Mouse (Mus musculus) kidney, adult 2 months (tissue): ENCODE measurements at regions not wholly inside any gene's neighbourhood (a gene's known extent, or its start where the extent isn't known, plus 50 kb on each side); places are given as distances from the start of the nearest gene placed in this dataset.

Experiments used
- DNase-seq: peaks from one replicate; pipeline ENCODE4 v3.0.0; 2021
- H3K27ac ChIP-seq: fragments of 200-500 bp; 2 replicates; pipeline ENCODE4 v1.5.1; 2012; ENCODE audit warnings: low read depth, low read length, control low read depth, inconsistent platforms; ENCODE audit not compliant: insufficient read depth
- H3K27me3 ChIP-seq: fragments of 200-500 bp; replicated peaks from 2 replicates; pipeline ENCODE4 v1.6.1; 2012; ENCODE audit warnings: mild to moderate bottlenecking, moderate library complexity, low read length, inconsistent platforms; ENCODE audit not compliant: control insufficient read depth, insufficient read depth
- H3K36me3 ChIP-seq: fragments of 200-500 bp; 2 replicates; pipeline ENCODE4 v1.6.1; 2012; ENCODE audit warnings: mild to moderate bottlenecking, moderate library complexity, low read length, inconsistent platforms; ENCODE audit not compliant: control insufficient read depth, insufficient read depth
- H3K4me1 ChIP-seq: fragments of 200-500 bp; 2 replicates; pipeline ENCODE4 v1.6.1; 2011; ENCODE audit warnings: low read length; ENCODE audit not compliant: control insufficient read depth, insufficient read depth
- H3K4me3 ChIP-seq: fragments of 200-500 bp; 2 replicates; pipeline ENCODE4 v1.5.1; 2011; ENCODE audit warnings: mild to moderate bottlenecking, low read depth, low read length, control low read depth; ENCODE audit not compliant: insufficient read depth
- CTCF ChIP-seq: fragments of 200-500 bp; conservative IDR thresholded peaks from 2 replicates; pipeline ENCODE4 v1.5.1; 2011; ENCODE audit warnings: low read depth, mild to moderate bottlenecking, control low read depth, low read length, moderate library complexity, mixed read lengths; ENCODE audit not compliant: insufficient read depth, insufficient read length
- POLR2A ChIP-seq: fragments of 200-500 bp; IDR thresholded peaks from one replicate; pipeline ENCODE4 v1.6.1; 2011; ENCODE audit warnings: low read depth, low read length, control low read depth
- WGBS: fragments of 180-500 bp; shearing (Covaris S2); methylation state at CpG from one replicate; pipeline ENCODE4 v1.1.7; 2018; 5-methylcytosine and 5-hydroxymethylcytosine counted together

DNA sequence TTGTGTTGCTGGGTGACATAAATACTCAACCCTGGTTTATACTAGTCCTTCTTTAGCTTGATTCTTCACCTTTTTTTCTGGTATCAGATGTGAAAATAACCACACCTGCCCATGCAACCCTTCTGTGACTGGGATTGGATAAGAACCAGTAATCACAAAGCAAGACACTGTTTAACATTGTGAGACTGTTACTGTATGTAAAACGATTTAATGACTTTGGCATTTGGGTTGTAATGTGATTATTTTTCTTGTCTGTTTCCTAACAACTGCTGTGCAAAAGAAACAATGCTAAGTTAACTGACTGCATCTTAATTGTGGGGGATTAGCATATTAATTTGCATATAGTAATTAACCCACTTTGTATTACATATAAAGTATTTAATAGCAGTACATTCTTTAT, 240.3 kb upstream of the Spag17 start:
- TF ChIP-seq CTCF (no peak), POLR2A (no peak)
- WGBS, result 74% methylated on average over 1 of the region's 1 CpGs

DNA sequence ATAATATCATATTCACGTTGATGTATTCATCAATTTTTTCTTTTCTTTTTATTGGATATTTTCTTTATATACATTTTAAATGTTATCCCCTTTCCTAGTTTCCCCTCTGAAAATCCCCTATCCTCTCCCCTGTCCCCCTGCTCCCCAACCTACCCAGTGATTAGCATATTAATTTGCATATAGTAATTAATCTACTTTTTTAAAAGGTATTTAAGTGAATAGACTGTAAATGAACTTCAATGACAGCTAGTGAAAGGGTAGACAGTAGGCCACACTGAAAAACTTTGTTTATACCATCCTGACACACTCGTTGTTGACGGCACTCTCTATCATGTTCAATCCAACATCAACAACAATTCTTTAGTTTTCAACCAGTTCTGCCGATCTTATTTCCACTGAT, 239.9 kb upstream of the Spag17 start:
- Histone ChIP-seq H3K27me3 (no peaks in the 10 kb centered on the region), H3K27ac (no peak overlapping the region), H3K4me1 (no peaks in the 10 kb centered on the region), H3K4me3 (no peak overlapping the region), H3K36me3 (no peaks in the 10 kb centered on the region)
- no peak for TF ChIP-seq CTCF
- TF ChIP-seq POLR2A, result no peak
- no peak for DNase-seq
- 88% methylated on average over 4 of the region's 4 CpGs for WGBS

More for the DNA sequence above, 240.3 kb upstream of the Spag17 start:
- DNase-seq, result no peak
- H3K4me1 ChIP-seq, result no peaks in the 10 kb centered on the region
- no peaks in the 10 kb centered on the region for H3K27me3 ChIP-seq
- no peak overlapping the region for H3K4me3 ChIP-seq
- H3K27ac ChIP-seq, result no peak overlapping the region
- no peaks in the 10 kb centered on the region for H3K36me3 ChIP-seq

DNA sequence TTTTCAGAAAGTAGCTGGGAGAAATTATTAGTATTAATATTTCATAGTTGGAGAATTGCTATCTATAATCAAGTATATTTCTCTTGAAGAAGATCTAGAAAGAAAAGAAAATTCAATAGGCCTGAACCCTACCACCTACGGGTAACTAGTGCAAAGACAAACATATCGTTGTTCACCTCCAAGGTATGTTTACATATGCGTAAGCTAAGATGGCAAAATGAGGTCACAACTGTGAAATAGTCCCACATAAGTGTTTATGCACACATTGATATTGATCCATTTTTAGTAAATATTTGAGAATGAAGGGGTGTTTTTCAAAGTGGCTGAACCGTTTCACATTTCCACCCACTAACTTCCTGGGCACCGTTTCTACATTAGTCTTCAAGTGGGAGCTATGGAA, 227.6 kb upstream of the Spag17 start:
- H3K4me1 ChIP-seq, result no peaks in the 10 kb centered on the region
- TF ChIP-seq CTCF, result no peak
- H3K36me3 ChIP-seq, result no peaks in the 10 kb centered on the region
- no peak overlapping the region for H3K4me3 ChIP-seq
- 77% methylated on average over 5 of the region's 5 CpGs for WGBS
- DNase-seq, result no peak
- H3K27ac ChIP-seq, result no peak overlapping the region
- no peaks in the 10 kb centered on the region for H3K27me3 ChIP-seq

DNA sequence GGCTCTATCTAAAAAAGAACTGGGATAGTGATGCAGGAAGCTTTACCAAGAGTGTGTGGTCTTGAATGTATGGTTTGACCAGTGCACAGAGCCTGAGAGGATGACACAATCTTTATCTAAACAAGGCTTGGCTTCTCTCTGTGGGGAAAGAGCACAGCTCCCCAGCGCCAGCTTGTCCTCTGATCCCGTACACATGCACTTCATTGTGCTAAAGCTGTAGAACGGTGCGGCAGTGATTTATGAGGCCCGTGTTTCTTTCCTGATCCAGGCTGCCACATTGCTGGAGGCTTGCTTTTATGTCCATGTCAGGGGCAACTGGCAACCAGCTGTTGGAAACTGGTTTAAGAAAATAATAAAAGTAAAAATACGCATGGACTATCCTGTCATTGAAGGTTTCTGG, 221.4 kb upstream of the Spag17 start:
- no peak overlapping the region for H3K27ac ChIP-seq
- no peaks in the 10 kb centered on the region for H3K36me3 ChIP-seq
- H3K4me1 ChIP-seq, result no peaks in the 10 kb centered on the region
- DNase-seq, result no peak
- no peak overlapping the region for H3K4me3 ChIP-seq
- TF ChIP-seq POLR2A (no peak), CTCF (no peak)
- no peaks in the 10 kb centered on the region; the same call in 1 of the 2 replicates for H3K27me3 ChIP-seq
- WGBS, result 28% methylated on average over 6 of the region's 6 CpGs

DNA sequence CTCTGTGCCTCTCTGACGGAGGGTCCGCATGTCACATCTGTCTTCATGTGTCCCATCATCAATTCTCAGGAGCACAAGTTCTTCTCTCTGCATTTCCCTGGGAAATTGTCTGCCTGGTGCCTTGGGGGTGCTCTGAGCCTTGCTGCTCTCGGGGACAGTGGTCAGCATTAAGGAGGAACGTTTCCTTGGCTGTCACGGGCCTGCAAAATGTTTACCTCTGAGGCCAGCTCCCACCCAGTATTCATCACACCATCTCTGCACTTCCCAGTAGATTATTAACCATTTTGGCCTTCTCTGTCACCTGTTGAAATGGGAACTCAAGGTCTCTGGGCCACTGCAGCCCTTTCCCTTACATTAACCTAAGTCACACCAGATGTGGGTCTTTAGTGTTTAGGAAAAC, 219.8 kb upstream of the Spag17 start:
- TF ChIP-seq POLR2A, result no peak
- no peak for TF ChIP-seq CTCF
- no peaks in the 10 kb centered on the region for H3K4me1 ChIP-seq
- no peaks in the 10 kb centered on the region for H3K36me3 ChIP-seq
- no peaks in the 10 kb centered on the region; the same call in 1 of the 2 replicates for H3K27me3 ChIP-seq
- DNase-seq, result no peak
- no peak overlapping the region for H3K4me3 ChIP-seq
- no peak overlapping the region for H3K27ac ChIP-seq
- WGBS, result 45% methylated on average over 5 of the region's 5 CpGs

DNA sequence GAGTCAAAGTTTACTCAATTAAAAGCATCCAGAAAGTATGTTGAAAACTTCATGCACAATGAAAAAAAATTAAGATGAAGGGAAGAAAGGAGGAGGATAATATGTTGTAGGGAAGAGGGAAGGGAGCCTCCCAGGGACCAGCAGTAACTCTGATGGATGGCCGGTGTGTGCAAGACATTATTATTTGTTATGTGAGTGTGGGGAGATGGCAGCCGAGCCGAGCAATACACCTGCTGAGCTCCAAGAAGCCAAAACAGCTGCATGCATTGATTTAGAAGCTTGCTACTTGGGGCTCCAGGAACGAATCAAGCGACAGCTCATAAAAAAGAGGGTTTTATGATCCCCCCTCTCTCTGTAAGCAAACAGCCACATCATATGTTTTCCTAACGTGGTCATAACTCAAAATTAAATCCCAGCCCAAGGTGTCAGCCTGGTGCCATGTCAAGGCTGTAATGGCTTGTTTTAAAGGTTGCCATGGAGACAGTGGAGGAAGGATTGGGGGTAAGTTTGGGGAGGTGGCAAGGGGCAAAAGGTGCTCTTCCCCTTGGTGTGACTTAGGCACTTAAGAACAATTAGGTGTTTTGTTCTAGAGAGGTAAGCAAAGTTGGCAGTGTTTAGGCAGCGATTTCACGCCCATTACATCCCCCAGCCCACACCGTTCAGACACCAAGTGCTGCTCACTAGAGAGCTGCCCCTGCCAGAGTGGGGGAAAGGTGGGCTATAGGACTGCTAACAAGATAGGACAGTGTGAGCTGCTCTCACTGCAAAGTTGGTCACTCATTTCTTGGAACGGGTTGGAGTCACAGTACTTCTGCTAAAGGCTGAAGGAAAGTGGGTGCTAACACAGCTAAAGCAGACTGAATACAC, 219.1 kb upstream of the Spag17 start:
- Histone ChIP-seq H3K27me3 (no peaks in the 10 kb centered on the region; the same call in 1 of the 2 replicates), H3K27ac (no peak overlapping the region), H3K4me3 (no peak overlapping the region), H3K4me1 (no peaks in the 10 kb centered on the region), H3K36me3 (no peaks in the 10 kb centered on the region)
- TF ChIP-seq POLR2A (no peak), CTCF (no peak)
- WGBS, result 30% methylated on average over 10 of the region's 10 CpGs
- no peak for DNase-seq

DNA sequence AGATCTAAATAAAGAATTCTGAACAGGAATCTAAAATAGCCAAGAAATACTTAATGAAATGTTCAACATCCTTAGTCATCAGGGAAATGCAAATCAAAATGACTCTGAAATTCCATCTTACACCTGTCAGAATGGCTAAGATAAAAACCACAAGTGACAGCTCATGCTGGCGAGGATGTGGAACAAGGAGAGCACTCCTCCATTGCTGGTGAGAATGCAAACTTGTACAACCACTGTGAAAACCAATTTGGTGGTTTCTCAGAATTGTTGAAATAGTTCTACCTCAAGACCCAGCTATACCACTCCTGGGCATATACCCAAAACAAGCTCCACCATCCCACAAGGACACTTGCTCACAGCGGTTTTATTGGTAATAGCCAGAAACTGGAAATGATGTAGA, 211.1 kb upstream of the Spag17 start:
- Histone ChIP-seq H3K4me3 (no peak overlapping the region), H3K27me3 (no peaks in the 10 kb centered on the region), H3K36me3 (no peaks in the 10 kb centered on the region), H3K4me1 (no peaks in the 10 kb centered on the region), H3K27ac (no peak overlapping the region)
- no peak for DNase-seq
- no peak for TF ChIP-seq CTCF
- no peak for TF ChIP-seq POLR2A
- 93% methylated on average over 2 of the region's 2 CpGs for WGBS
